Mouse (Mus musculus) T-helper 1 cell (primary cell): ENCODE results near the gene Tmem125.
"Not testable (repeated sequence)": the region's sequence is repeated elsewhere in the genome, so short reads cannot be mapped to it uniquely, and the experiment has no call there.

Source experiments
- in situ Hi-C: fragments of 300-600 bp; cut with MboI, MseI; formaldehyde crosslinking; loops from one replicate; pipeline ENCODE4 v1.15.1; 2025; ENCODE audit warnings: high pct_unique_total_duplicates

Tmem125 gene

GRCm38 (mm10) chr4:118543592-118544260 is at the start of gene Tmem125:
TSS of gene Tmem125 (minus strand) at chr4:118544044.
- in situ Hi-C loops: no loop called here

DNA sequence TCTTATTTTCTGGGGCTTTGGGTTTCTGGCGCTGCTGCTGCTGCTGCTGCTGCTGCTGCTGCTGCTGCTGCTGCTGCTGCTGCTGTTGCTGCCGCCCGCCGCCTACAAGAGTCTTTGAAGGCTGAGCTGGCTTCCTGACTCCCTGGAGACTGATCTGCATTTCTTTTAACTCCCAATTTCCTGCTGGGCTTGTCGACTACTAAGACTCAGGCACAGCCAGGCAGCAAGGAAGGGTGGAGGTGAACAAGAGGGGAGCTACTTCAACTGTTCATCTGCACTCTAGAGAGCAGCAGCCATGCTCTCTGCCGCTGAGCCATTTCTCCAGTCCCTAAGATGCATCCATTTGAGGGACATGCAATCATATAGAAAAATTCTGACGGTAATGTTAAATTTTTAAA is 45.9 kb upstream of the Tmem125 start:
- in situ Hi-C loops: no loop called here

DNA sequence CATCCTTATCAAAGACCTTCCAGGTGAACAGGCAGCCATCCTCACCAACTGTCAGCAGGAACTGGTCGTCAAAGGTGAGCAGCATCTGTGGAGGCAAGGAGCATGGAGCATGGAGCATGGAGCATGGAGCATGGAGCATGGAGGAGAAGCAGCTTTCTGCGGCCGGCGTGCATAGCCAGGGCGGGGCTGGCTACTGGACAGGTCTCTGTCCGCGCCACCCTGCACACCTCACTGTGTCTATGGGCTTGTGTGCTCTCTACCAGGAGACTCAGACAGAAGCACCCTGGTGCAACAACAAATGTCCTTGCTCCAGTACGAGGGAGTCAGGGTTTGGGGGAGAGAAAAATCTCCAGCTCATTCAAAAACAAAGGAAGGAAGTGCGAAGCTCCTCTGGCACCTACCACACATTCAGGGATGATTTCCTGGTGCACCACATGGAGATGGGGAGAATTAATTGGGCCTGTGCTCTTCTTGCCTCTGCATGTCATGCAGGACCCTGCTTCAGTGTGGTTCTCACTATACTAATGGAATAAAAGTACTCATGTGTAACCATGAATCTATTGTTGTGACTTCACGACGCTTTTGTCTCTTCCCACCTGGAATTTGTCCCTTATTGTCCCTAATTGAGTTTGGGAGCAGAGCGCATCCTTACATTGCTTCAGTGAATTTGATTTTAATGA is 45.3 kb upstream of the Tmem125 start:
- in situ Hi-C loops: no loop called here

DNA sequence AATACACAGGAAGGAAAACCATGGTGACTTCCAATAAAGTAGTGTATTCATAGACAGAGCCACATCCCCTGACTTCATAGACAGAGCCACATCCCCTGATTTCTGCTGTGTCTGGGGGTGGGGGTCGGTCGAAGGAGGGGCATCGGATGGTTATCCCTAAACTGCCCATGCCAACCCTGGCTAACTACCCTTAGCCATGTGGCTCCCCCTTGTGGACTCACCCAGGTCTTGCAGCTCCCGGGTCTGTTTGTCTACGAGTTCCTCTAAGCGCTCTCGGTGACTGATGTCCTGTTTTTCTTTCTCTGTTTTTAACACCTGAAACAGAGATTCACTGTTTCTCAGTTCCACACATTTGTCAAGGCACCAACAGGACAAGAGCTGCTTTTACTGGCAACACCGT is 38.8 kb upstream of the Tmem125 start:
- in situ Hi-C loops: no loop called here

DNA sequence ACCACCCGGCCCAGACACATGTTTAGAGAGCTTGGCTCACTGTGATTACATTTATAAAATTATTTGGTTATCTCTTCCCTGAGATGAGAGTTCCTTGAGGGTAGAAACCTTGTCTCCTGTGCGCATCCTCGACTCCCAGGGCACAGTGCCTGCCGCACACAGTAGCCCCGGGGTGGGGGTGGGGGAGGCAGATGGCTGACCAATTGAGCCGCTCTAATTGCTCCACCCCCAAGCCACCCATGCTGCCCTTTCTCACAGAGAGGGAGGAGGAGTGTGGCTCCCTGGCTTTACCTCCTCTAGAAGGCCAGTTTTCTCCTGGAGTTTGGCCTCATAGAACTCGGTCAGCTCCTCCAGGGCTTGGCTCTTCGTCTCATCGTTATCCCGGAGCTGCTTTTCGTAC is 37.7 kb upstream of the Tmem125 start:
- in situ Hi-C loops: no loop called here

DNA sequence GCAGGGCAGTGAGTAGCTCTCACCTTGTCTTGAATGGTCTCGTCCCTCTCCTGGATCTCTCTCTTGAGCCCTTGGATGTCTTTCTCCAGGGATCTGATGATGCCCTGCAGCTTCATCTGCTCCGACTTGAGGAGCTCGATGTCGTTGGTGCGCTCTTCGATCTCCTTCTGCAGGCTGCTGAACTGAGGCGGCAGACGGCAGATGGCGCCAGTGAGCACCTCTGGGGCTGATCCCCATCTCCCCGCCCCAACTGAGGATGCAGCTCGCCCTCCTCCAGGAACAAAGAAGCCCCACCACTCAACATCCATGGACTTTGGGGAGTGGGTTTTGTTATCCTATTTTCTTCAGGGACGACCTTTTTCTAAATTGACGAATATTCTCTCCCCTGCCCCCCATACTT is 35.5 kb upstream of the Tmem125 start:
- in situ Hi-C loops: no loop called here

- in situ Hi-C loops: no loop called here
Measured at GRCm38 (mm10) chr4:118576097-118576496, 32.3 kb upstream of the Tmem125 start.

- in situ Hi-C loops: no loop called here
Measured at GRCm38 (mm10) chr4:118571441-118571840, 27.6 kb upstream of the Tmem125 start.

GRCm38 (mm10) chr4:118569320-118569719 is 25.5 kb upstream of the Tmem125 start:
- in situ Hi-C loops: no loop called here

DNA sequence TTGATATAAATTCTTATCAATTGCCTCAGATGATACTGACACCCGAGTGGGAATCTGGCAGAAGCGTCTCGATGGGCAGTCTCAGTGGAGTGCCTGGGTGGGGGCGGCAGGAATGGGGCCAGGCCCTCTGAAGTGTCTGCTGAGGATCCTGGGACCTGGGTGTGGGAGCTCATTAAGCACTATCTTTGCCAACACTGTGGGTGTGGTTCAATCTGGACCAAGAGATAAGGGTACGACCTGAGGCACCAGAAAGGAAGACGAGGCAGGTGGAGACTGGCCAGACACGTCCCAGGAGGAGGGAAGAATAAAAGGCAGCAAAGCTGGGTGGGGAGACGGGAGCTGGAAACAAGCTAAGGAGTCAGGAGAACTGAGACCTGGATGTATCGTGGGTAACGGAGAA is 24.9 kb upstream of the Tmem125 start:
- in situ Hi-C loops: no loop called here

DNA sequence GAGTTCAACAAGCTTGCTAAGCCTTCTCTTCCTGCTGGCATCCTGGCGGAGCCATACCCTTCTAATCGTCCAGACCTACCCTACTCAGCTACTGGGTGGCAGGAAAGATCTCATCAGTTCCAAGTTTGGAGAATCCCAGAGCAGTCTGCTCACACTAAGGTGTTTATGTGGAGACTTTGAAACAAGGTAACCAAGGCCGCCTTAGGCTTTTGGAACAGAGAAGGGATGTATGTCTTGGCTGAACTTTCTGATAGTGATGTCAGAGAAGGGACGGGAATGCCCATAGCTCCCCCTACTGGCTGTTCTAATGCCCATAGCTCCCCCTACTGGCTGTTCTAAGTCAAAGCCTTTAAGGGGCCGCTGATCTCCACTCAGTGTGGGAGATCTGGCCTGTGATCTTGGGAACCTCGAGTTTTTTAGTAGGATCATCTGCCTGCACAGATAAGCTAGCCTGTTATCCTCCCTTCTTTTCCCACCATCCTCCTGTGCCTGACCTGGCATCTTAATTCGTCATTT is 22.4 kb upstream of the Tmem125 start:
- in situ Hi-C loops: no loop called here

- in situ Hi-C loops: no loop called here
Measured at GRCm38 (mm10) chr4:118564926-118565279, 21.1 kb upstream of the Tmem125 start.

GRCm38 (mm10) chr4:118564062-118564925 is 20.4 kb upstream of the Tmem125 start:
- in situ Hi-C loops: no loop called here

GRCm38 (mm10) chr4:118553039-118553649 is 9.3 kb upstream of the Tmem125 start:
- in situ Hi-C loops: no loop called here

- in situ Hi-C loops: not testable (repeated sequence)
Measured at GRCm38 (mm10) chr4:118548130-118548480, 4.3 kb upstream of the Tmem125 start.

DNA sequence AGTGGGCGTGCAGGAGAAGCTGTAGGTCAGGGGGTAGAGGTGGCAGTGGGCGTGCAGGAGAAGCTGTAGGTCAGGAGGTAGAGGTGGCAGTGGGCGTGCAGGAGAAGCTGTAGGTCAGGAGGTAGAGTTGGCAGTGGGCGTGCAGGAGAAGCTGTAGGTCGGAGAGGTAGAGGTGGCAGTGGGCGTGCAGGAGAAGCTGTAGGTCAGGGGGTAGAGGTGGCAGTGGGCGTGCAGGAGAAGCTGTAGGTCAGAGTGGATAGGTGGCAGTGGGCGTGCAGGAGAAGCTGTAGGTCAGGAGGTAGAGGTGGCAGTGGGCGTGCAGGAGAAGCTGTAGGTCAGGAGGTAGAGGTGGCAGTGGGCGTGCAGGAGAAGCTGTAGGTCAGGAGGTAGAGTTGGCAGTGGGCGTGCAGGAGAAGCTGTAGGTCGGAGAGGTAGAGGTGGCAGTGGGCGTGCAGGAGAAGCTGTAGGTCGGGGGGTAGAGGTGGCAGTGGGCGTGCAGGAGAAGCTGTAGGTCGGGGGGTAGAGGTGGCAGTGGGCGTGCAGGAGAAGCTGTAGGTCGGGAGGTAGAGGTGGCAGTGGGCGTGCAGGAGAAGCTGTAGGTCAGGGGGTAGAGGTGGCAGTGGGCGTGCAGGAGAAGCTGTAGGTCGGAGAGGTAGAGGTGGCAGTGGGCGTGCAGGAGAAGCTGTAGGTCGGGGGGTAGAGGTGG is 3.7 kb upstream of the Tmem125 start:
- in situ Hi-C loops: not testable (repeated sequence)

DNA sequence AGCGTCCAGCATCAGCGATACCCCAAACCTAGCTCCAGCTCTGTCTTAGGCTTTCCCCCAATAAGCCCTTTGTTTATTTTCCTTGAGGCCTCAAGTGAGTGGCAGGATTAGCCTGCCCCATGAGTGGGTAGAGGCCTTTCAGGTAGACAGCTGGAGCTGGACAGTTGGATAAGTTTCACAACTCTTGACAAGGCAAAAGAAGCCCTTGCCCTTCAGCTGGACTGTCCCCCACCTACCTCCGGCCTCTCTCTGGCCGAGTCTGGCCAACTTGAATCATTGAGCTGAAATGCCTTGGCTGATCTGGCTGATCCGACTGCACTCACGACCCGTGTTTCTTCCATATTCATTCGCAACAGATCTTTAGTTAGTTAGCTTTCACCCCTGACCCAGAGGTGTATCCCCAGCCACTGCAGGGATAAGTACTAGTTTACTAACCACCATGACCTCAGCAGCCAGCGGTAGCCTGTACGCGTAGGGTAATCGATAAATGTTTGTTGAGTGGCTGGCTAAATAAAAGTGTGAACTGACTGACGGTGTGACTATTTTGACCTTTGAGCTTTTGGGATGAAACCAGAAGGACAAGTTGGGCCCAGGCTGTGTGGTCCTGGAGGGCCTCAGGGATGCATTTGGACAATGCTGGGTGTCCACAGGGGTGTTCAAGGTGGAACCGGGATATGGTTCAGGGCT is 740 bp upstream of the Tmem125 start:
- in situ Hi-C loops: no loop called here

GRCm38 (mm10) chr4:118543158-118543530 is 700 bp downstream of the Tmem125 start:
- in situ Hi-C loops: no loop called here

GRCm38 (mm10) chr4:118542510-118543157 is 1.2 kb downstream of the Tmem125 start:
- in situ Hi-C loops: no loop called here

- in situ Hi-C loops: no loop called here
Measured at GRCm38 (mm10) chr4:118539904-118540303, 3.9 kb downstream of the Tmem125 start.
